Mouse (Mus musculus): ENCODE data around the gene Flvcr2.

- no peak for TF ChIP-seq POLR2A (IDR thresholded peaks at IDR 0.05; ENCODE audit: control insufficient read depth, extremely low read depth, insufficient read depth, low read length, poor library complexity)
- no peak for TF ChIP-seq CTCF (IDR thresholded peaks at IDR 0.05; ENCODE audit: borderline replicate concordance, control insufficient read depth, extremely low read depth, insufficient read depth, low read length, poor library complexity)
These were observed 25.0 kb downstream of the Flvcr2 start for GRCm38 (mm10) chr12:85771356-85771755.

Data from thymus, adult 2 months (tissue).